Mouse (Mus musculus) limb, embryonic 15.5 days (tissue): ENCODE data around the gene Nin. TPM values are rescaled to one million over a fixed set of nuclear protein-coding genes. Genes with fewer than 3 reads are reported as not detected.
"Not testable (repeated sequence)": the region's sequence is repeated elsewhere in the genome, so short reads cannot be mapped to it uniquely, and the experiment has no call there.

ENCODE experiments used
- ATAC-seq: fragments of 200-750 bp; cut with Nextera tagmentation; 2 replicates; pipeline ENCODE4 v1.8.0; 2017; ENCODE audit warnings: low read depth, moderate TSS enrichment; ENCODE audit not compliant: insufficient number of reproducible peaks, low FRiP score, low TSS enrichment
- H3K27ac ChIP-seq: fragments of 300-500 bp; sonication (generic); 2 replicates; pipeline ENCODE4 v1.5.1; 2015; ENCODE audit warnings: moderate library complexity, mild to moderate bottlenecking, inconsistent platforms
- H3K27me3 ChIP-seq: fragments of 300-500 bp; sonication (generic); 2 replicates; pipeline ENCODE4 v1.6.1; 2015; ENCODE audit warnings: inconsistent platforms
- H3K36me3 ChIP-seq: fragments of 300-500 bp; sonication (generic); 2 replicates; pipeline ENCODE4 v1.6.1; 2015; ENCODE audit warnings: inconsistent platforms
- H3K4me1 ChIP-seq: fragments of 300-500 bp; sonication (generic); 2 replicates; pipeline ENCODE4 v1.6.1; 2015; ENCODE audit warnings: inconsistent platforms
- H3K4me2 ChIP-seq: fragments of 300-500 bp; sonication (generic); 2 replicates; pipeline ENCODE4 v1.6.1; 2015; ENCODE audit warnings: mild to moderate bottlenecking, inconsistent platforms
- H3K4me3 ChIP-seq: fragments of 300-500 bp; sonication (generic); 2 replicates; pipeline ENCODE4 v1.5.1; 2015; ENCODE audit warnings: mild to moderate bottlenecking, inconsistent platforms
- H3K9ac ChIP-seq: fragments of 300-500 bp; sonication (generic); 2 replicates; pipeline ENCODE4 v1.6.1; 2015; ENCODE audit warnings: inconsistent platforms
- H3K9me3 ChIP-seq: fragments of 300-500 bp; sonication (generic); 2 replicates; pipeline ENCODE4 v1.6.1; 2016; ENCODE audit warnings: inconsistent platforms
- WGBS: fragments of 180-500 bp; shearing (Covaris S2); methylation state at CpG from one replicate; pipeline ENCODE4 v1.1.7; 2015; 5-methylcytosine and 5-hydroxymethylcytosine counted together
- polyA plus RNA-seq: library from polyadenylated mRNA; unstranded; fragments of >200 nt; fragmentation: Nextera tagmentation; extraction: Ambion mirVana; gene quantifications from 2 replicates; pipeline ENCODE4 v1.2.1, GENCODE M21; 2015

The Nin gene
- 9.3 and 10.1 TPM in 2 replicates for polyA plus RNA-seq

DNA sequence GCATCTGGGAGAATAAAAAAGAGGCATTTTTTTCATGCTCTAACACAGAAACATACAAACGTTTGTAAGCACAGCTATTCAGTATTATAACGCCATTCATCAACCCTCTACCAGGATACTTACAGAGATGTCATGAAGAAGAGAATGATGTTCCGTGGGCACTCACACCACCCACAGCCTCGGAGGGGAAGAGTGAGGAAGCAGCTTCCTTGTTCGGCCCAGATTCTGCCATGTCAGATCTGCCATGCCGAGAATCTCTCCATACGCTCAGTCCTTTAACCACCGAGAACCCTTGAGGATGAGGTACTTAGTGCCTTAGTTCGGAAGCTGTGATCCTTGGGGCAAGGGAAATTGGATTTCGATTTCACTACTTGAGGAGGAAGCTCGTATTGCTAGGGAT, at the start of gene Nin:
Gene Nin (minus strand): TSS at position 367 of the 400 bp plus-strand sequence.
- WGBS = 63% methylated on average over 11 of the region's 11 CpGs
- H3K4me3 ChIP-seq = 0 out of 2 replicates have a peak within 1 kb of the TSS, but pooled peaks have one; percentile 89
- H3K36me3 ChIP-seq = no peaks in the 10 kb centered on the region
- peaks cover 19% of the 10 kb centered on the region for H3K4me1 ChIP-seq
- H3K9me3 ChIP-seq = no peaks in the 10 kb centered on the region
- H3K9ac ChIP-seq = no peak within 1 kb of the TSS
- ATAC-seq = no peak
- H3K4me2 ChIP-seq = no peak within 1 kb of the TSS
- H3K27ac ChIP-seq = no peak within 1 kb of the TSS
- H3K27me3 ChIP-seq = no peaks in the 10 kb centered on the region

DNA sequence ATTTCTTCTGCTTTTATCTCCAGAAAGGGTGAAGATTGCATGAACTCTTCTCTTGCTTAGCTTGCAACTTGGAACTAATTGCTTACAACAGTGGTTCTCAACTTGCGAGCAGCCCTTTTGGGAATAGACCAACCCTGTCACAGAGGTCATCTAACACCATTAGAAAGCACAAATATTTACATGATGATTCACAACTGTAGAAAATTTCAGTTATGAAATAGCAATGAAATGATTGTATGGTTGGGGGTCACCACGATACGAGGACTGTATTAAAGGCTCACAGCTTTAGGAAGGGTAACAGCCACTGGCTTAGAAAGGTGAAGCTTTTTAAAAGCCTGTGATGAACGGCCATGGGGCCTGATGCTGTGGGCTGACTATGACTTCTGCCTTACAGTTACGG, 47.5 kb upstream of the Nin start:
- Histone ChIP-seq H3K9ac (no peak overlapping the region), H3K4me2 (no peak overlapping the region), H3K4me3 (no peak overlapping the region), H3K27me3 (no peaks in the 10 kb centered on the region), H3K36me3 (no peaks in the 10 kb centered on the region), H3K27ac (no peak overlapping the region), H3K4me1 (no peaks in the 10 kb centered on the region), H3K9me3 (no peaks in the 10 kb centered on the region)
- 74% methylated on average over 5 of the region's 5 CpGs for WGBS
- no peak for ATAC-seq

DNA sequence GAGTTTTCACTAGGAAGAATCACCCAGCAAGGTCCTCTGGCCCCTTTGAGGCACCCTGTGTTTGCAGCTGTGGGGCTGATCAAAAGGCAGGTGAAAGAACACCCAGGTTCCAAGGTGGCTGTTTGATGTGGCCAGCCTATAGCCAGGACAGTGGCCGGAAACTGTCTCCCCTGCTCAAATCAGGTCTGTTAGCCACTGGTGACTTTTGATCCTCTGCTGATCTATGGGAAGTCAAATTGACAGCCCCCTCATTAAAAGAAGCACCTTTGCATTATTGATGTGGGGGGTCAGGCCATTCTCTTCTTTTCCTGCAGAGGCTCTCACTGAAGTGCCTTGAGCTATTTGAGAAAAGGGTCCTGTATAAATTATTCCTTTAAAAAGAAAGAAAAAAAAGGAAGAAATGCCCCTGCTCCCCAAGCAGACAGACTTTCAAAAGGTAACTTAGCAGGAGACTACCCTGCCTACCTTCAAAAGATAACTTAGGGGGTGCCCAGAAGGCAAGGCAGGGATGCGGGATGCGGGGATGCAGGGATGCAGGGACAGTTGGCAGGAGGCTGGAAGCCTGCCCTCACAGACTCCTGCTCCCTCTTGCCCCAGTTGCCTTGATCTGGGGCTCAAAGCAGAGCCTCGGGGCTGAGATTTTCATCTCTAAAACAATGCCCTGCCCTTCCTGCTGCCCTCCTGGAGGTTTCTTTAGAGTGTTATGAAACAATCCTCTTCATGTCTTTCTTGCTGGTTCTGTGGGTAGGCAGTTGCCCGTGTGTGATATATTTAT, 44.0 kb upstream of the Nin start:
- 51% methylated on average over 5 of the region's 5 CpGs for WGBS
- Histone ChIP-seq H3K36me3 (no peaks in the 10 kb centered on the region), H3K4me2 (no peak overlapping the region), H3K9ac (no peak overlapping the region), H3K4me3 (no peak overlapping the region), H3K27ac (no peak overlapping the region), H3K27me3 (no peaks in the 10 kb centered on the region), H3K4me1 (no peaks in the 10 kb centered on the region), H3K9me3 (no peaks in the 10 kb centered on the region)
- ATAC-seq = no peak

DNA sequence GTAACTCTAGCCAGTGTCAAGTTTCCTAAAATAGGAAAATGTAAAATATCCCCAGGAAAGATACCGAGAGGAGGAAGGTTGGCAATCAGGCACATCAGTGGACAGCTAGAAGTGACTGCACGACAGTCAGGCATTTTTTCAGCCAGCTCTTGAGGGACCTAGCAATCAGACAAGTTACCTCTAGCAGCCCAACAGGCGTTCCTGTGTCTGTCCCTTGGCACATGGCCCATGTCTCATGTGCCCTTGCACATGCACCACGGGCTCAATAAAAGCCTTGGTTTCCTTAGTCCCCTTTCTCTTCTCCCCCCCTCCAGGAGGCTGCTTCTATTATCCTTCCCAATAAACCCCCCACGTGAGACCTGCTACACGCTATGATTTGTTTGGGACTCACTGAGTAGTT, 42.7 kb upstream of the Nin start:
- Histone ChIP-seq H3K27me3 (no peaks in the 10 kb centered on the region), H3K27ac (no peak overlapping the region), H3K36me3 (no peaks in the 10 kb centered on the region), H3K4me2 (no peak overlapping the region), H3K9me3 (no peaks in the 10 kb centered on the region), H3K4me1 (no peaks in the 10 kb centered on the region), H3K9ac (no peak overlapping the region), H3K4me3 (no peak overlapping the region)
- WGBS = 45% methylated on average over 6 of the region's 6 CpGs
- ATAC-seq = no peak

DNA sequence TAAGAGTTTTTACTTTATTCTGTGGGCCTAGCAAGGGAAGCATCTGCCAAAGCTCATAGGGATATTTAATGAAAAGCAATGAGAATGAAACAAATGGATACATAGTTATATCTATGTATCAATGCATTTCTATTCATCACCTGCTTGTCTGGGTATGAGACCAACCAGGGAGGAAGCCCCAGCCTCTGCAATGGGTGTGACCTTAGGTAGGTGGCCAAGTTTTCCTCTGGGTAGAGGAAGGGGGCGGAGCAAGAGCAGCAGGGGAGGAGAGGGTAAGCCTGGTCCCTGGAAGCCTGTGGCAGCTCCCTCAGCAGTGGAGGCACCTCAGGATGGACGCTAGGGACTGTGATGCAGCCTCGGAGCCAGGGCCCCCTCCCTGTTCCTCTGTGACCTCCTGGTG, 40.3 kb upstream of the Nin start, which contains the start of gene Abhd12b:
Gene Abhd12b (plus strand): TSS at position 301 of the 400 bp plus-strand sequence.
- Histone ChIP-seq H3K27ac (no peak within 1 kb of the TSS), H3K9ac (no peak within 1 kb of the TSS), H3K4me3 (no peak within 1 kb of the TSS), H3K27me3 (no peaks in the 10 kb centered on the region), H3K9me3 (no peaks in the 10 kb centered on the region), H3K36me3 (no peaks in the 10 kb centered on the region), H3K4me2 (no peak within 1 kb of the TSS), H3K4me1 (peaks cover under 1% of the 10 kb centered on the region; the same call in 1 of the 2 replicates)
- no peak for ATAC-seq
- 46% methylated on average over 3 of the region's 3 CpGs for WGBS

DNA sequence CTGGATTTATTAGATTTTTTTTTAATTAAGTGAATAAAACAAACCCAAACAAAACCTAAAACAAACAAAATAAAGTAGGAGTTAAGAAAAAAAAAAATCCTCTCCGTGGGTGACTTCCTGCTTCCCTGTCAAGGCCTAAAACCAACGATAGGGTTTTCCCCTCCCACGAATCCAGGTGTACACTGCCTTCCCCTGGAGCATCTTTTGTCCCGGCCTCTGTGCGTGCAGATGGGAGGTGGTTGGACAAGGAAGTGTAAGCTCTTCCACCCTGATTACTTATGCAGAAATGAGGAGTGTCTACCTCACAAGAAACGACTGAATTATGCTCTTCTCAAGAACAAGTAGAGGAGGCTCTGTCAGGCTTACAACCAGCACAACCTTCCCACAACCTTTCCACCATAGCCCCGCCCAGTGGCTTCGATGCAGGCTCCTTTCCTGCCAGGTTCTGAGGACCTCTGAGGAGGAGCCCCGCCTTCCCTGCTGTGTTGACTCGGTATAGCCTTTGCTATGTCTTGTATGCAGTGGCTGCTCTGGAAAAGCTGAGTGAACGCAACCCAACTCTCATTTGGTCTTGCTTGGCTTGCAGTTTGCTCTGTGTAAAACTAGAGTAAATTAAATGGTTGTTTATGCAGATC, 35.2 kb upstream of the Nin start:
- Histone ChIP-seq H3K36me3 (no peaks in the 10 kb centered on the region), H3K4me2 (peak overlapping the region; percentile 49), H3K27me3 (no peaks in the 10 kb centered on the region), H3K27ac (0 out of 2 replicates have a peak overlapping the region, but pooled peaks have one; percentile 40), H3K9me3 (no peaks in the 10 kb centered on the region), H3K4me3 (peak overlapping the region; percentile 25; the same call in 1 of the 2 replicates), H3K4me1 (peaks cover 11% of the 10 kb centered on the region; the same call in 1 of the 2 replicates), H3K9ac (no peak overlapping the region)
- 15% methylated on average over 11 of the region's 11 CpGs for WGBS
- ATAC-seq = 0 out of 2 replicates have a peak, but pooled peaks have one; percentile 9

DNA sequence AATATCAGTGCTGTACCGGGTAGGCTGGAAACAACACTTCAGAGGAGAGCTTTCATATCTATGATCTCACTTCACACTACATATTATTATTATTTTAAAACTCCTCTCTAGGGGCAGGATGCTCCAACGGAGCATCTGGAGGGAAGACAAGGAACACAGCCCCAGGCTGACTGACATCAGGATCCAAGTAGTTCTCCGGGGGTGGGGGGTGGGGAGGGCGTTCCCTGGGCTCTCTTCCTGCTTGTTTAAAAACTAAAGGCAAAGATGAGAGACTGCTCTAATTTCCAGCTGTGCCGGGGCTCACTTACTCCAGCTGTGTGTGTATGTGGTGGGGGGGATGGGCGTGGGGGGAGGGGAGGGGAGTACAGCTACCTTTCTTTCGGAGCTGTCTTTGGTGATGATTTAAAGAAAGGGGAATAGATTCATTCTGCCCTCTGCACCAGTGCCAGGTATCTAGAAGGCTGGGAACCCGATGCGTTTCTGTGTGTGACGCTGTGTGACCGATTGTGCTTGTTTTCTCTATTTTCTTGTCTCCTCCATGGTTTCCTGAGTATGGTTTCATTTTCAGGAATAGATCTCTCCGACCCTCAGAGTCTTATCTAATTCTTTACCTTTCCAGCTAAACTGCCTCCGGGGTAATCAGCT, 34.6 kb upstream of the Nin start:
- no peak overlapping the region for H3K27ac ChIP-seq
- ATAC-seq = no peak

DNA sequence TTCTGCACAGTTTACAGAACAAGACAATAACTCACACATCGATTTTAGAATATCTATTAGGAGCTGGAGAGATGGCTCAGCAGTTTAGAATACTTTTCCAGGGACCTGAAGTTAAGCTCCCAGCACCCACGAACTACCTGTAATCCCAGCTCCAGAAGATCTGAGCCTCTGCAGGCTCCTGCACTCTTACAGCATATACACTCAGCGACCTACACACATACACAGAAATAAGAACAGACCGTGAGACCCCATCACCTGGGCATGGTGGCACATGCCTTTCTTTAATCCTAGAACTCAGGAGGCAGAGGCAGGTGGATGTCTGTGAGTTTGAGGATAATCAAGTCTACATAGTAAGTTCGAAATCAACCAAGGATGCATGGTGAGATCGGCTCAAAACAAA, 32.1 kb upstream of the Nin start:
- Histone ChIP-seq H3K27me3 (no peaks in the 10 kb centered on the region), H3K4me2 (no peak overlapping the region), H3K36me3 (no peaks in the 10 kb centered on the region), H3K4me3 (no peak overlapping the region), H3K4me1 (peaks cover 11% of the 10 kb centered on the region; the same call in 1 of the 2 replicates), H3K9ac (no peak overlapping the region), H3K27ac (no peak overlapping the region), H3K9me3 (no peaks in the 10 kb centered on the region)
- 83% methylated on average over 6 of the region's 6 CpGs for WGBS
- ATAC-seq = no peak

More for the DNA sequence above, 34.6 kb upstream of the Nin start:
- peaks cover 11% of the 10 kb centered on the region; the same call in 1 of the 2 replicates for H3K4me1 ChIP-seq
- no peaks in the 10 kb centered on the region for H3K9me3 ChIP-seq
- H3K4me3 ChIP-seq = peak overlapping the region; percentile 25
- peak overlapping the region; percentile 49 for H3K4me2 ChIP-seq
- 6% methylated on average over 13 of the region's 13 CpGs for WGBS
- H3K36me3 ChIP-seq = no peaks in the 10 kb centered on the region
- no peaks in the 10 kb centered on the region for H3K27me3 ChIP-seq
- no peak overlapping the region for H3K9ac ChIP-seq

DNA sequence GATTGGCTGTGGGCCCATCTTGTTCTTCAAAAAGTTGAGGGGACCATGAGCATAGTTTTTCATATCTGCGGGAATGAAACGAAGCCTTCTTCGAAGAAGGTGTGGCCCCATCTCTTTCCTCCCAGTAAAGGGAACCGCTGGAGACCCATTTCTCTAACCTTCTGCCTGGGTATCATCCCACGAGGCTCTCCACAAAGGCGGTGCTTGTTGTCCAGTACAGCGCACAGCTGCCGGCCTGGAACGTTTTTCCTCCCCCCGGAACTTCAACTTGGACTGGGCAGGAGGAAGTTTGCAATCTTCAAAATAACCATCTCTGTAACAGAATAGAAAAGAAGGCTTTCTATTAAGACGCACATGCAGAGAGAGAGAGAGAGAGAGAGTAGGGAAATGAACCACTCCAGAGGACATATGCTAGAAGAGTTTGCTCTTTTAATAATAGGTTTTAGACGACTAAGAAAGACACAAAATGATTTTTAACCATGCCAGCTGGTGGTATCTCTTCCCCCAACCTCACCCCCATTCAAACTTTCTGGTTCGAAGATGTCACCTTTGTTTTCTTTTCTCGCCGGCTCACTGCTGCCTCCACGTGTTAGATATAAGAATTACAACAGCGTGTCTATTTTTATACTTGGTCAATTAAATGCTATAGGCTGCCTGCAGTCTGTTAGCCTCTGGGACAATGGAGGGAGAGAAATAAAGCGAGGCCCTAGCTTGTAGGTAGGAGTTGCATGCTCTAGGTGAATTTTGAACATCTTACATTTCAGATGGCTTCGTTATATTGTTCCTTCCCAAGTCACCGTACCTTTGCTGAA, 31.3 kb upstream of the Nin start:
- Histone ChIP-seq H3K4me2 (no peak overlapping the region), H3K36me3 (no peaks in the 10 kb centered on the region), H3K9ac (no peak overlapping the region), H3K4me1 (peaks cover 11% of the 10 kb centered on the region; the same call in 1 of the 2 replicates), H3K9me3 (no peaks in the 10 kb centered on the region), H3K4me3 (no peak overlapping the region), H3K27me3 (no peaks in the 10 kb centered on the region), H3K27ac (peak overlapping the region; percentile 28)
- no peak for ATAC-seq
- WGBS = 44% methylated on average over 20 of the region's 20 CpGs

DNA sequence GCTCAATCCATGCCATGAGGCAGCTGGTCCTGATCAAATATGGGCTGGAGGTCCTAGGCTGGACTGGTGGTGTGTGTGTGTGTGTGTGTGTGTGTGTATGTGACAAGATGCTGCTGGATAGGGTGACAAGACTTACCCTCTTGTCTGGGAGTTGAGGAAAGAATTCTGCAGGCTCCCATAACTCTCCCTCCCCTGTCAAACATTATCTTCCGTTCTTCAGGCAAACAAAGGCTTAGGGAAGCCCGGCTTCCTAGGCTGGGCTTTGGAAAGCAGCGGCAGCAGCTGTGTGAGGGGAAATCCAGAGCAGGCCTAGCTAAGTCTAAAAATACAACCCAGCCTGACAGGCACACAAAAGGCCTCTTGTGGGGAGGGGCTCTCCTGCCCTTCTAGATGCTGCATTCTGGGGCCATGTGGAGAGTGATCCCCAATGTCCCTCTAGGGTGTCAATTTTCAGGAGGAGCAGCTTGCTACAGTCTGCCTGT, 30.6 kb upstream of the Nin start:
- H3K4me3 ChIP-seq, H3K4me2 ChIP-seq, H3K36me3 ChIP-seq, H3K9me3 ChIP-seq, H3K9ac ChIP-seq, H3K27me3 ChIP-seq: not testable (repeated sequence)
- 39% methylated on average over 3 of the region's 3 CpGs for whole genome bisulfite sequencing
- peak; percentile 35; the same call in 1 of the 2 replicates for ATAC-seq
- peak overlapping the region; percentile 54 for H3K27ac ChIP-seq
- peaks cover 11% of the 10 kb centered on the region; the same call in 1 of the 2 replicates for H3K4me1 ChIP-seq

DNA sequence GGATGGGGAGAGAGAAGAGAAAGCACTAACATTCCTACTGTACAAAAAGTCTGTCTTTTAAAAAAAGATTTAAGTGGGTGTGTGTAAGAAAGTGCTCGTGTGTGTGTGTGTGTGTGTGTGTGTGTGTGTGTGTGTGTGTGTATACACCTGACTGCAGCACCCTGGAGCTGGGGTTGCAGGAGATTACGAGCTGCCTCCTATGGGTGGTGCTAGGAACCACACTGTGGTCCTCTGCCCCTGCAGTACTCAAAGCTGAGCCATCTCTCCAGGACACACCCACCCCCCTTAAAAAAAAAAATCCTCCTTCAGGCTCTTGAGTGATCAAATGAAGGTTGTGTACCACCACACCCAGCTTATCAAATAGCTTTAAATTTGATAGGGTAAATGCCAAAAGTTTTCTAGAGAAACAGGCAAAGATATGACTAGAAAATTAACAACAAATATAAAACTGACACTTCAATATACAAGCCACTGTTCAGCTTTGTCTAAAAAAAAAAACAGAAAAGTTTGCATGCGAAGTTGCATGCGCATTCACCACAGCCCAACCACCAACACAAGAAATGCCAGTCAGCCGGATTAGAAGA, 27.6 kb upstream of the Nin start:
- Histone ChIP-seq H3K4me2 (no peak overlapping the region), H3K4me3 (no peak overlapping the region), H3K27ac (no peak overlapping the region), H3K36me3 (no peaks in the 10 kb centered on the region), H3K27me3 (no peaks in the 10 kb centered on the region), H3K4me1 (0 out of 2 replicates have a peak, but pooled peaks cover 3% of the 10 kb centered on the region), H3K9ac (no peak overlapping the region), H3K9me3 (no peaks in the 10 kb centered on the region)
- no peak for ATAC-seq
- WGBS = 75% methylated on average over 5 of the region's 5 CpGs
